Mouse (Mus musculus) ES-Bruce4 (cell line): Measurements from ENCODE around the gene Entpd1.

Experiments
- CTCF ChIP-seq: IDR thresholded peaks from one replicate; pipeline ENCODE4 v1.8.1; 2011; ENCODE audit warnings: low read depth, low read length
- EP300 ChIP-seq: IDR thresholded peaks from 2 replicates; pipeline ENCODE4 v1.6.1; 2011; ENCODE audit warnings: low read depth, low read length; ENCODE audit not compliant: insufficient read depth
- POLR2A ChIP-seq: IDR thresholded peaks from one replicate; pipeline ENCODE4 v1.8.1; 2011; ENCODE audit warnings: low read length; ENCODE audit not compliant: insufficient read depth

DNA sequence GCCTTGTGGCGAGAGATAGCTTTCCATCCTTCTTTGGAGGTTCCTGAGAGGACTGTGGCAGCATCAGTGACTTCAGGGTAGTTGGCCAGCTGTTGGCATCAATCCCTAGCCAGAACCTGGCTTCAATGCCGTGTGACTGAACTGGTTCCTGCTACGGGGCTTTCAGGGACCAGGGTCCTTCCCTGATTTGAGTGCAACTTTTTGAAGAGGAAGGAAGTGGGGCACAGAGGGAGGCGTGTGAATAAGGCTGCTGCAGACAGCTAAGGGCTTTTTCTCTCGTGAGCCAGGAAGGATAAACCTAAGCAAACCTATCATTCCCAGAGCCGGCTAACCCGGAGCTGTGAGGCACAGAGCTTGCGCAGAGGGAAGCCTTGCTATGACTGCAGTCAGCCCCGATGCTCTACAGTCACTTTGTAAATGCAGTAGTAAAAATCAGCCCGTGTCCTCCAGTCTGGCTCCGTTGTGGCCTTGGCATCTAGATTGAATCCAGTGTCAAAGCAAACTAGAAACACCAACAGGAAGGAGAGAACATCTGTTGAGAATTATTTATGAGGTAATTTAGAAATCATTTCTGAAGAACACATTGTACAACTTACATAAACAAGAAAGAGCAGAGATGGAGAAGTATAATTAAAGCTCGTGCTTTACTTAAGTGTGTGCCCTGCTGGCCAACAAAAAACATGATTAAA, 116.7 kb downstream of the Entpd1 start:
- TF ChIP-seq POLR2A (no peak), CTCF (no peak), EP300 (no peak)
